Mouse (Mus musculus) left cerebral cortex, adult 18-20 months (tissue): ENCODE measurements at regions not wholly inside any gene's neighbourhood (a gene's known extent, or its start where the extent isn't known, plus 50 kb on each side); places are given as distances from the start of the nearest gene placed in this dataset.
A peak's percentile ranks its signal among the peaks of the same experiment; 100 is the strongest.

Source experiments
- DNase-seq, 2 experiments: peaks; one replicate each; pipeline ENCODE4 v3.0.0; 2021 to 2022; ENCODE audit warnings: low spot score in 2 of 2, mixed read lengths in 1 of 2

DNA sequence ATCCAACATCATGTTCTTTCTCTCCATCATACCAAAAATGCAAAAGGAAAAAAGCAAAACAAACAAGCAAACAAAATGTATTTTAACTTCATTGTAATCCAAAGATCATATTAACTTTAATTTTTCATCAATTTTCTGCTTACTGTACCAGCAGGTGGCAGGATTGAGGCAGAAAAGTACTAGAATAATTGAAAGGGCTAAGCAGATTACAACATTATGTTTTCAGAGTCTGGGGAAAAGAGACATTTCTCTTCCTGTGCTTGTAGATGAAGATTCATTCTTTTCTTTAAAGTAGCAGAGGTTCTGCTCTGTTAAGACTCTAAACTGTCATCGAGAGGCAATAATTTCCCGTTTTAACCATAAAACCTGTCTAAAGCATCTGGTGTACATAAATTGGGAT lies 394.7 kb upstream of the Slitrk6 start:
- peak; percentile 44 to 54 for DNase-seq

DNA sequence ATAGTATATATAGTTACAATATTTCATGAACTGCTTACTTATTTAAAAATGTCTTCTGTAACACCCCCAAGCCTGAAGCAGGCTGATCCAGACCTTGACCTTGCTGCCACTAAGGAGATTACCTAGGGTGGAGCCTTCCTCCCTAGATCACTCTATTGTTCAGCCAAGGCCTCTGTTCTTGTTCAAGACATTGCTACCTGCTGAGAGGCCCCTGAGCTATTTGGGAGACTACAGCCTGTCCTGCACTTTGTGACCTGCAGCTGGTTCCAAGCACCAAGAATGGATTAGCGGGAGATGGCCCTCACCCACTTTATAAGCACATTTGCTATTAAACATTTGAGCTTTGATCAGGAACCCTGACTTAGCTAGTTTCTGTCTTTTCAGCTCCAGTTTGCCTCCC lies 361.7 kb upstream of the Slitrk6 start:
- DNase-seq = no peak

DNA sequence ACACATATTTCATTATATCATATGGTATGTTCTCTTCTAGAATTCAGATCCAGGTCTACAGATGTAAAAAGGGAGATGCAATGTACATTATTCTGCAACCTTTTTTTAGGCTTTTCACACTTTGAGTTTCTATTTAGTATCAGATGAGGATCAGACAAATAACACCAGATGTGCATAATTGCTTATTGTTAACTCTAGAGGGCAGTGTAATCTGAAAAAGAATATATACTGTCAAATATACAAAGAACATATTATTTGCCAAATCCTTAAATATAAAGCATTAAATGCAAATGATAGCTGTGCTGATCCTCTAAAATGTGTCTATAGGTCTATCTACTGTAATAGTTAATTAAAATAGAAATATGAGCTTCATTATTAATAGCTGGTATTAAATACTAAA lies 348.6 kb upstream of the Slitrk6 start:
- no peak for DNase-seq

DNA sequence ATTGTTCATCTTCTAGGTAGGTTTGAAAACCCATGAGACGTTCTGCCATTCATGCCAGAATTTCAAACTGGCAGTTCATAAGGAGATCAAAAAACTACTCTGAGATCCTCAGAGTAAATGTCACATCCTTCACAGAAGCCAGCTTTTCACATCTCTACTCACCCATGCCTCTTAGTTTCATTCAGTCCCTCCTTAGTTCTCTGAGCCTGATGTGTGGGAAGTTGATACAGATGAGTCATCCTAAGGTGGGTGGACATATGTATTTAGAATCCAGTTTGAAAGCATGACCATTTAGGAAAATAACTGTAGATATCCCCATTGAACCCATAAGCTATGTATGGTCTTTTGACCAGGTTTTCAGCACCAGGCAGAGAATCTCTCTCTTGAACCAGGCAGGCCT lies 345.3 kb upstream of the Slitrk6 start:
- peak in 1 of 2 experiments; percentile 2 for DNase-seq

DNA sequence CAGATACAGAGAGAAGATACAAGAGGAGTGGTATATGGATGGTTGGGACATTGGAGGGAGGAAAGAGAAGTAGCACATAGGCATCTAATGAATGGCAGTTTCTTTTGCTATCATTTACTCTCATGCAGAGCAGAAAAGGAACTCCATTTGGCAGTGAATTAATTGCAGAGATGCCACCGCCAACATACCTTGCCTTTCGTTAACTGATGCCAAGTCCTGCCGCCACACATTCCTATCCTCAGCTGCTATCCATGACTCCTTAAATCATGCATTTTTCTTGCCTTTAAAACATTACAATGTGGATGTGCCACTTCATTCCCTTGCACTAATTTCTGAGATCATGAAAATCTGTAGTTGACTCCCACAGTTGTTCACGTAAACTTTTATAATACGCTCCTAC lies 341.3 kb upstream of the Slitrk6 start:
- DNase-seq = peak; percentile 6 to 9

DNA sequence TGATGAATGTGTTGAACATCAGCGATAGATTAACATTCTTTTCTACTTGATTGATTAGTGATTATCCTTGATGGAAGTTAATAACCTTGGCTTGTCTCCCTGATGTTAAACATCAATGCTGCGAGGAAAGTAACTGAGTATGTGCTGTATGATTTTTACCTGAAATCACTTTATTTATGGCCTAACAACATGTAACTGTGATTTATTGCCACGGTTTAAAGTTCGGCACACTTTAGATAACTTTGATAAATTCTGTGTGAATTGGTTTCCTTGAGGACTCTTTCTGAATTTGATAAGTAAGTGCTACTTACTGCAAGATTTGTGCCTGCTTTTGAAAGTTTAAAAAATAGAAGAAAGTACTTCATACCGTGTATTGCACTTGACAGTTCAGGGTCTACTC lies 319.6 kb upstream of the Slitrk6 start:
- no peak for DNase-seq

DNA sequence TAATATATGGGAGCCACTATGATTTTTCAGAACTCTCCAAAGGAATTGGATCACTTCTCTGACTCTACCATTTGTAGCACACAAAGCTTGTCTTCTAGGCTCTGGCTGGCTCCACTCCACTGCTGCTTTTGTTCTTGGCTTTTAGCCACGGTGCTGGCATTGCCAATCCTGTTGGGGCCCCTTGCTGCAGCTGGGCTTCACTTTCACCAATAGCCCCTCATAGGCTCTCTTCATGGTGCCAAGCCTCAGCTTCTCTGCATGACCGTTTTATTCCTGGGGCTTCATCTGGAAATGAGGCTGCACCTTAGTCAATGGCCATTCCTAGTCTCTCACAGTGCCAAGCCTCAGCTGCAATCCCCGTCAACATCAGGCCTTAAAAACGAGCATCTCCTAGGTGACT lies 318.6 kb upstream of the Slitrk6 start:
- DNase-seq = no peak
